Mouse (Mus musculus): ENCODE measurements at regions not wholly inside any gene's neighbourhood (a gene's known extent, or its start where the extent isn't known, plus 50 kb on each side); places are given as distances from the start of the nearest gene placed in this dataset.

- H3K4me1 ChIP-seq (ENCODE audit: control insufficient read depth in 1 of 2, insufficient read depth in 2 of 2, low read length in 2 of 2), result no peaks in the 10 kb centered on the region
- H3K27me3 ChIP-seq (ENCODE audit: control insufficient read depth in 1 of 2, insufficient read depth in 2 of 2, low read length in 2 of 2), result peaks cover 2 to 7% of the 10 kb centered on the region in 2 experiments
- no peaks in the 10 kb centered on the region for H3K9me3 ChIP-seq (replicated peaks; ENCODE audit: insufficient read depth, low read length)
- no peak overlapping the region for H3K27ac ChIP-seq (ENCODE audit: control insufficient read depth, low read depth, low read length)
- no peak for DNase-seq (ENCODE audit: low read depth, low spot score)
- no peak overlapping the region for H3K9ac ChIP-seq (ENCODE audit: control insufficient read depth, low read depth, low read length, poor library complexity, severe bottlenecking)
- no peak for TF ChIP-seq SMC3 (IDR thresholded peaks at IDR 0.05; ENCODE audit: low read depth, low read length)
- peak; percentile 78 for TF ChIP-seq JUND (IDR thresholded peaks at IDR 0.05; ENCODE audit: low read depth, low read length)
- no peak for TF ChIP-seq RAD21 (IDR thresholded peaks at IDR 0.05; ENCODE audit: low read depth, low read length)
- H3K4me3 ChIP-seq (ENCODE audit: control insufficient read depth in 1 of 2, insufficient read depth in 1 of 2, low read depth in 2 of 2, low read length in 2 of 2), result no peak overlapping the region
- H3K79me2 ChIP-seq (ENCODE audit: control insufficient read depth, insufficient read depth, low read length, poor library complexity), result no peaks in the 10 kb centered on the region
- H3K36me3 ChIP-seq (ENCODE audit: control insufficient read depth in 1 of 2, insufficient read depth in 2 of 2, low read length in 2 of 2), result no peaks in the 10 kb centered on the region
Measured at GRCm38 (mm10) chr2:72786044-72786737, 194.1 kb downstream of the Sp3 start.

GRCm38 (mm10) chr2:72787616-72788015 is 192.6 kb downstream of the Sp3 start:
- no peaks in the 10 kb centered on the region for H3K4me1 ChIP-seq (ENCODE audit: control insufficient read depth in 1 of 2, insufficient read depth in 2 of 2, low read length in 2 of 2)
- no peak for TF ChIP-seq E2F4 (IDR thresholded peaks at IDR 0.05; ENCODE audit: borderline replicate concordance, low read depth, low read length)
- no peak for TF ChIP-seq ZMIZ1 (IDR thresholded peaks at IDR 0.05; ENCODE audit: low read depth, low read length)
- TF ChIP-seq TCF12 (IDR thresholded peaks at IDR 0.05; ENCODE audit: low read depth, low read length), result no peak
- TF ChIP-seq GABPA (IDR thresholded peaks at IDR 0.05; ENCODE audit: low read depth, low read length), result no peak
- TF ChIP-seq MAX (IDR thresholded peaks at IDR 0.05; ENCODE audit: low read length), result no peak
- TF ChIP-seq ZKSCAN1 (IDR thresholded peaks at IDR 0.05; ENCODE audit: low read depth, low read length), result no peak
- TF ChIP-seq TBP (IDR thresholded peaks at IDR 0.05; ENCODE audit: low read depth, low read length), result no peak
- TF ChIP-seq ZNF384 (IDR thresholded peaks at IDR 0.05; ENCODE audit: low read depth, low read length), result no peak
- no peak for TF ChIP-seq UBTF (IDR thresholded peaks at IDR 0.05; ENCODE audit: borderline replicate concordance, insufficient read depth, low read depth, low read length)
- TF ChIP-seq TAL1 (IDR thresholded peaks at IDR 0.05; ENCODE audit: low read length), result no peak
- no peak for TF ChIP-seq MXI1 (IDR thresholded peaks at IDR 0.05; ENCODE audit: low read depth, low read length)
- no peak for TF ChIP-seq BHLHE40 (IDR thresholded peaks at IDR 0.05; ENCODE audit: borderline replicate concordance, low read depth, low read length)
- no peak for TF ChIP-seq MEF2A (IDR thresholded peaks at IDR 0.05; ENCODE audit: extremely low read depth, insufficient replicate concordance, low read depth, low read length, poor library complexity, severe bottlenecking)
- TF ChIP-seq EP300 (IDR thresholded peaks at IDR 0.05; ENCODE audit: low read depth in 1 of 2, low read length in 2 of 2), result no peak
- no peak for TF ChIP-seq USF1 (IDR thresholded peaks at IDR 0.05; ENCODE audit: low read depth, low read length)
- TF ChIP-seq RCOR1 (IDR thresholded peaks at IDR 0.05; ENCODE audit: low read depth, low read length), result no peak
- no peak for TF ChIP-seq JUND (IDR thresholded peaks at IDR 0.05; ENCODE audit: low read depth, low read length)
- TF ChIP-seq MAZ (IDR thresholded peaks at IDR 0.05; ENCODE audit: low read depth, low read length), result no peak
- TF ChIP-seq MYC (IDR thresholded peaks at IDR 0.05; ENCODE audit: low read depth, low read length), result no peak
- no peak for TF ChIP-seq POLR2A (IDR thresholded peaks at IDR 0.05; ENCODE audit: control insufficient read depth in 1 of 2, insufficient read depth in 1 of 2, low read depth in 1 of 2, low read length in 2 of 2, poor library complexity in 1 of 2)
- no peak for DNase-seq (ENCODE audit: low read depth, low spot score)

More at GRCm38 (mm10) chr2:72787616-72788015, 192.6 kb downstream of the Sp3 start:
- Histone ChIP-seq H3K79me2 (ENCODE audit: control insufficient read depth, insufficient read depth, low read length, poor library complexity) (no peaks in the 10 kb centered on the region), H3K27ac (ENCODE audit: control insufficient read depth, low read depth, low read length) (no peak overlapping the region), H3K9ac (ENCODE audit: control insufficient read depth, low read depth, low read length, poor library complexity, severe bottlenecking) (no peak overlapping the region), H3K36me3 (ENCODE audit: control insufficient read depth in 1 of 2, insufficient read depth in 2 of 2, low read length in 2 of 2) (no peaks in the 10 kb centered on the region), H3K4me3 (ENCODE audit: control insufficient read depth in 1 of 2, insufficient read depth in 1 of 2, low read depth in 2 of 2, low read length in 2 of 2) (no peak overlapping the region), H3K9me3 (replicated peaks; ENCODE audit: insufficient read depth, low read length) (no peaks in the 10 kb centered on the region), H3K27me3 (ENCODE audit: control insufficient read depth in 1 of 2, insufficient read depth in 2 of 2, low read length in 2 of 2) (peaks cover 3 to 4% of the 10 kb centered on the region in 2 experiments)

All from MEL (cell line).